Mouse (Mus musculus): ENCODE data around the gene Igsf21. TPM values are rescaled to one million over a fixed set of nuclear protein-coding genes. Genes with fewer than 3 reads are reported as not detected.

The Igsf21 gene
- polyA plus RNA-seq, 1 experiment from 2014 or later, result 0.20 TPM

DNA sequence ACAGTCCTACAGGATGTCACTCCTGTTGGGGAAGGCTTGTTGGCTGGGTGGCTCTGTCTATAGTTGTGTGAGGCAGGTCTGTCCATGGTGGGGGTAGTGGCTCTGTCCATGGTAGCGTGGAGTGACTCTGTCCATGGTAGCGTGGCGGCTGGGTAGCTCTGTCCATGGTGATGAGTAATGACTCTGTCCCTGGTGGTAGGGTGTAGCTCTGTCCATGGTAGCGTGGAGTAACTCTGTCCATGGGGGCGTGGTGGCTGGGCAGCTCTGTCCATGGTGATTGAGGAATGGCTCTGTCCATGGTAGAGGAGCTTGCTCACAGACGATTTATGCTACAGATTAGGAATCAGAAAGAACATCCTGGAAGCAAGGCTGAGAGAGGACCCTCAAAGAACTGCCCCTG lies 12.4 kb upstream of the Igsf21 start:
- no peaks in the 10 kb centered on the region; the same call in 1 of the 2 replicates for H3K9me3 ChIP-seq (replicated peaks; ENCODE audit: control insufficient read depth, low read length)
- no peak overlapping the region for H3K4me3 ChIP-seq (ENCODE audit: low read length)
- no peaks in the 10 kb centered on the region for H3K27me3 ChIP-seq (ENCODE audit: control insufficient read depth, insufficient read depth, low read length)
- no peak overlapping the region for H3K9ac ChIP-seq (ENCODE audit: low read length)
- no peak overlapping the region for H3K4me2 ChIP-seq (ENCODE audit: low read depth, low read length)
- WGBS, result 9% methylated on average over 6 of the region's 6 CpGs
- no peaks in the 10 kb centered on the region for H3K36me3 ChIP-seq (ENCODE audit: control insufficient read depth, insufficient read depth)
- no peak overlapping the region for H3K27ac ChIP-seq (ENCODE audit: low read length)
- ATAC-seq (replicated peaks; ENCODE audit: extremely low read depth, insufficient read depth, low FRiP score), result peak; percentile 89
- H3K4me1 ChIP-seq (ENCODE audit: control insufficient read depth, insufficient read depth, low read length), result no peaks in the 10 kb centered on the region

DNA sequence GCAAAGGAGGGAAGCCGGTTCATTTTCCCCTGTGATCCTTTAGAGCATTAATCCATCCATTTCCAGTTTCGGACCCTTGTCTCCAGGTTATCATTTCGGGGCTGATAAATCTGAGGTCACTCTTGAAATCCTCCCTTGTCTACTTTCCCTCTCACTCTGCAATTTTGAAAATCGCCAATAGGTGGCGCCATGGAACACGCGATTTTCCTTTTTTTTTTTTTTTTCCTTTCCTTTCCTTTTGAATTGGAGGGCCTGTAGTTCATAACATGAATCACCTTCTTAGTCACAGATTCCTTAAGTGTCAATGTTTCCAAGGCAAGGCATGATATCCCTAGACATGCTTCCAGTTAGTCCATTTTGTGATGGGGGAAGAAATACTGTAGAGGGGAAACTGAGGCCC lies 5.8 kb upstream of the Igsf21 start:
- H3K9me3 ChIP-seq (replicated peaks; ENCODE audit: control insufficient read depth, low read length), result no peaks in the 10 kb centered on the region
- peaks cover 31% of the 10 kb centered on the region for H3K27me3 ChIP-seq (ENCODE audit: control insufficient read depth, insufficient read depth, low read length)
- no peak for ATAC-seq (replicated peaks; ENCODE audit: extremely low read depth, insufficient read depth, low FRiP score)
- 12% methylated on average over 7 of the region's 7 CpGs for WGBS
- no peaks in the 10 kb centered on the region for H3K36me3 ChIP-seq (ENCODE audit: control insufficient read depth, insufficient read depth)
- H3K4me1 ChIP-seq (ENCODE audit: control insufficient read depth, insufficient read depth, low read length), result no peaks in the 10 kb centered on the region
- H3K4me3 ChIP-seq (ENCODE audit: low read length), result no peak overlapping the region
- H3K27ac ChIP-seq (ENCODE audit: low read length), result no peak overlapping the region
- H3K9ac ChIP-seq (ENCODE audit: low read length), result no peak overlapping the region
- no peak overlapping the region for H3K4me2 ChIP-seq (ENCODE audit: low read depth, low read length)

DNA sequence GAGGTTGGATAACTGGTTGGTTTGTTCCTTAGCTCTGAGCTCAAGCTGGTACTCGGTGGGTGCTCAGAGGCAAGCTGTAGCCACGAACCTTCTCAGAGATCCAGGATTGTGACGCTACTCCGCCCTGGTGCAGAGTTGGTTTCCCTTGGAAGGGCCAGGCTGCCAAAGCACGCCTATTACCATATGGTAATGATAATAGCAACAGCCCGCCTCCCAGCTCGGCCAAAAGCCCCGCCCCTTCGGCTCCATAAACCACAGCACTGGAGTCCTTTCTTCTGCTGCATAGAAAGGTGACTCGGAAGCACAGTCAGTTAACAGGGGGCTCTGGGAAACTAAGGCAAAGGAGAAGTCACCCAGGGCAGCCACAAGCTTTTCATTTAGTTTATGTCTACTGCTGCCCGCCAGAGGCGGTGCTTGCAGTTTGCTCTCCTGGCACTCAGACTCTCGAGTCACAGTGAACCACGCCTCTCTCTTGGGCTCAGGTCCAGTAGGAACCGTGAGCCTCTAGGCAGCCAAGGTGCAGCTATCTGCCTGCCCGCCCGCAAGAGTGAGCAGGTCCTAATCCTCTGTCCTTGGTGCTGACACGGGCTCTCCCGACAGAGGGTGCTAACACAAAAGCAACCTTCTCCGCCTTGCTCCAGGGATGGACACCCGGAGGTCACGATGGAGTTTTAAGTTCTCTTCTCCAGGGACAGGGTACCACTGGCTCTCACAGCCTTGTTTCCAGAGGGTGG lies 2.6 kb upstream of the Igsf21 start:
- H3K9me3 ChIP-seq (replicated peaks; ENCODE audit: control insufficient read depth, low read length), result no peaks in the 10 kb centered on the region

DNA sequence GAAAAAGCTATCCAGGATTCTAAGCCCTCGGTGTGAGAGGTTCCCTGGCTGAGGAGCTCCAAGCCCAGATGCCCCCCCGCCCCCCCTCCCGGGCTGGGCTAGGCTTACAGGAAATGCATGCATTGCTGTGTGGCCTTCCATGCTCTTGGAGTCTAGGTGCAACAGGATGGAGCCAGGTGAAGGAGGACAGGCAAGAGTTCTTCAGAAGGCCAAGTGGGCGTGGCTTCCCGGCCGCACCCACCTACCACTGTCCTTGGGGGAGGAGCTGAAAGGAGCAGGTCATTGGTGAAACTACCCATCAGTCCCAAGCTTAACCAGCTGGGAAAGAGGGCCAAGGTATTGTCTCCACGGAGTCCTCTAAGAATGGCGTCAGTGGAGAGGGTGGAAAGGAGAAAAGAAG lies 1.8 kb upstream of the Igsf21 start:
- Histone ChIP-seq H3K4me1 (ENCODE audit: control insufficient read depth, insufficient read depth, low read length) (0 out of 2 replicates have a peak, but pooled peaks cover 2% of the 10 kb centered on the region), H3K4me2 (ENCODE audit: low read depth, low read length) (no peak overlapping the region), H3K36me3 (ENCODE audit: control insufficient read depth, insufficient read depth) (no peaks in the 10 kb centered on the region), H3K27me3 (ENCODE audit: control insufficient read depth, insufficient read depth, low read length) (peaks cover 70% of the 10 kb centered on the region), H3K9ac (ENCODE audit: low read length) (no peak overlapping the region), H3K4me3 (ENCODE audit: low read length) (no peak overlapping the region), H3K9me3 (replicated peaks; ENCODE audit: control insufficient read depth, low read length) (no peaks in the 10 kb centered on the region), H3K27ac (ENCODE audit: low read length) (no peak overlapping the region)
- no peak for ATAC-seq (replicated peaks; ENCODE audit: extremely low read depth, insufficient read depth, low FRiP score)
- WGBS, result 5% methylated on average over 8 of the region's 8 CpGs

More for the DNA sequence above, 2.6 kb upstream of the Igsf21 start:
- WGBS, result 8% methylated on average over 22 of the region's 22 CpGs
- Histone ChIP-seq H3K9ac (ENCODE audit: low read length) (no peak overlapping the region), H3K27me3 (ENCODE audit: control insufficient read depth, insufficient read depth, low read length) (peaks cover 62% of the 10 kb centered on the region), H3K27ac (ENCODE audit: low read length) (no peak overlapping the region), H3K36me3 (ENCODE audit: control insufficient read depth, insufficient read depth) (no peaks in the 10 kb centered on the region), H3K4me1 (ENCODE audit: control insufficient read depth, insufficient read depth, low read length) (0 out of 2 replicates have a peak, but pooled peaks cover 2% of the 10 kb centered on the region), H3K4me3 (ENCODE audit: low read length) (no peak overlapping the region), H3K4me2 (ENCODE audit: low read depth, low read length) (no peak overlapping the region)
- no peak for ATAC-seq (replicated peaks; ENCODE audit: extremely low read depth, insufficient read depth, low FRiP score)

DNA sequence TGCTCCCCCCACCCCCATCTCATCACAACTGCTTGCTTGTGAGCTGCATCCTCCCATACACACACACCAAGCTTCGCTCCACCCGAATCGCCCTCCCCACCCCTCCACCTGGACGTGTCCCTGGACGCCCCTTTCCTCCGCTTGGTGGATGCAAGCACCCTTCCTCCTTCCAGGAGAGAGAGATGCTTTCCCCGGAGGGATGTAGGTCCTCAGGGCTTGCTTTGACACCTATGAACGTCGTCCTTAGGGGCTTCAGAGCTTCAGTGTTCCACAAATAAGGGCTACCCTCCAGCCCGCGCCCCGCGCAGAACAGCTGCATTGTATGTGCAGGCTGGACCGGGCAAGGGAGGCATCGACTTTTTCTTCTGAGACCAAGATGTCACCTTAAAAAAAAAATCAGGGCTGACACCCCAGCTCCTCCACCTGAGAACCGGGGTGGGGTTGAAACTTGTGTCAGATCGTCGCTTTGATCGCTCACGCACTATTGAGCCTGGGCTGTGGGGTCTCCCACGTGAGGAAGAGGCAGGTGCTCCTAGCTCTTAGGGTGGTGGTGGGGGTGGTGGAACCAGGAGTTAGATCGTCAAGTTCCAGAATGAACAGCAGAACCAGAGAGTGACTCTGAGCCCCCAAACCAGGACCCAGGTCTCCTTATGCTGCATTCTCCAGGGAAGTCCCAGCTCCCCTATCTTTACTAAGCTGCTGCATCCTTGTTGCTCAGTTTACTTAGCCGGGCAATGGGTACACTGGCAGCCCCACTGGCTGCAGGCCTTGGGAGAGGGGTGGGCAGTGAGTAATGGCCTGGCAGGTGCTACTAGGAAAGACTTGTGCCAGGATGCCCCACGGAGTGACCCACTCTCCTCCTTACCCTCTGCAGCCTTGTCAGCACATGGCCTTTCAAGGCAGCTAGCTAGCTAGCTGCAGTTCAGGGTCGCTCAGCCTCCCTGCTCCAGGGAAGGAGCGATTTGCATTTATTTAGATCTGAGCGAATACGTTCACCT lies 721 bp upstream of the Igsf21 start:
- no peak for ATAC-seq (replicated peaks; ENCODE audit: extremely low read depth, insufficient read depth, low FRiP score)
- no peak overlapping the region; the same call in 1 of the 2 replicates for H3K4me3 ChIP-seq (ENCODE audit: low read length)
- H3K4me1 ChIP-seq (ENCODE audit: control insufficient read depth, insufficient read depth, low read length), result 0 out of 2 replicates have a peak, but pooled peaks cover 2% of the 10 kb centered on the region
- 0 out of 2 replicates have a peak overlapping the region, but pooled peaks have one; percentile 36 for H3K4me2 ChIP-seq (ENCODE audit: low read depth, low read length)
- H3K27me3 ChIP-seq (ENCODE audit: control insufficient read depth, insufficient read depth, low read length), result peaks cover 81% of the 10 kb centered on the region
- H3K36me3 ChIP-seq (ENCODE audit: control insufficient read depth, insufficient read depth), result no peaks in the 10 kb centered on the region
- 9% methylated on average over 28 of the region's 28 CpGs for WGBS
- H3K9ac ChIP-seq (ENCODE audit: low read length), result no peak overlapping the region
- no peaks in the 10 kb centered on the region for H3K9me3 ChIP-seq (replicated peaks; ENCODE audit: control insufficient read depth, low read length)
- H3K27ac ChIP-seq (ENCODE audit: low read length), result no peak overlapping the region

DNA sequence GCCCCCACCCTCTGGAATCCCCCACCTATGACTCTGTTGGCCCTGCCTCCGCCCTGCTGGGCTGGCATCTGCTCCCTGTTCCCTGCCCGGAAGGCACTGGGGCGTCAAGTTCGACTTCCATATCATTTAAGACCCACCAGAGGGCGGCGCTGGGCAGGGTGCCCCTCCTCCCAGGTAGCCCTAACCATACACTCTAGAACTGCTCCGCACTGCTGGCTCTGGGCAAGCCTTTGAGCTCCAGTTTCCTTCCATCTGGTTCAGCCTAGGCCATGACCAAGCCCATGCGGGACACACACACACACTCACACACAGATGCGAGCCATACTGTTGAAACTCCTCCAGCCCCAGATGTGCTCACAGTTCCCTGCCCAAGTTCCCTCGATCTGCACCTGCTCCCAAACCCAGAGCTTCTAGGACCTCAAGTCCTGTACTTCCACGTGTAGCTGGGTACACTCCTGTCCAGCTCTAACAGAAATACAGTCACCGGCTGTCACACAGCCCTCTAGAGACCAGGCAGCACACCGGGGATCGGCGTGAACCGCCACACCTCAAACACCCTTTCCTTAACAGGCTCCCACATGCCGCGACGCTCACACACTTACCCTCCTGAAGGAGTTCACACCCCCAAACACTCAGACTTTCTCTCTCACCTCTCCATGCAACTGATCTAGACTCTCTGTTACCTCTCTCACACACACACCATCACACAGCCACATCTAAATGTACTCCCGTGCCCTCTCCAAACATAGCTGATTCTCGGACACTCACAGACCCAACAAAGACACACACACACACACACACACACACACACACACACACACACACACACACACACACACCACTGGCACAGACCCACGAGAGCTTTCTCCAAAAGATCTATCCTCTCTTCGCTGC lies 1.1 kb downstream of the Igsf21 start:
- peak overlapping the region; percentile 36; the same call in 1 of the 2 replicates for H3K4me2 ChIP-seq (ENCODE audit: low read depth, low read length)
- H3K27me3 ChIP-seq (ENCODE audit: control insufficient read depth, insufficient read depth, low read length), result peaks cover 87% of the 10 kb centered on the region
- H3K27ac ChIP-seq (ENCODE audit: low read length), result no peak overlapping the region
- 0 out of 2 replicates have a peak, but pooled peaks cover 2% of the 10 kb centered on the region for H3K4me1 ChIP-seq (ENCODE audit: control insufficient read depth, insufficient read depth, low read length)
- WGBS, result 6% methylated on average over 23 of the region's 23 CpGs
- no peak for ATAC-seq (replicated peaks; ENCODE audit: extremely low read depth, insufficient read depth, low FRiP score)
- H3K9me3 ChIP-seq (replicated peaks; ENCODE audit: control insufficient read depth, low read length), result no peaks in the 10 kb centered on the region
- no peak overlapping the region for H3K4me3 ChIP-seq (ENCODE audit: low read length)
- H3K9ac ChIP-seq (ENCODE audit: low read length), result no peak overlapping the region
- no peaks in the 10 kb centered on the region for H3K36me3 ChIP-seq (ENCODE audit: control insufficient read depth, insufficient read depth)

DNA sequence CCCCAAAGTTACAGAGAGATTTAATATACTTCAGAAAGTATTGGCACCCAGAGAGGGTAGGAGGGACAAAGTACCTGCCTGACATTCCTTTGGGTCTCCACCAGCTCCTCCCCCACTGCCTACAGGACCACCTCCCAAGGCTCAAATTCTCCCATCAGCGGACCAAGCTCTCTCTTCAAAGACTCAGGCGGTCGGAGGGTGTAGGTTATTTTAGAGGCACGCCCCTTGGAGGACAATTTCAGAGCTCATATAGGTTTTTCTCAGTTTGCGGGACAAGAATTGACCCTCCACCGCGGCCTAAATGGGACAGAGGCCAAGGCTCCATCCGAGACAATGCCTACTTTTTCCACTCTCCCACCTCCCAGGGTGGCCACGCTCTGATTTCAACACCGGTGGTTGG lies 1.7 kb downstream of the Igsf21 start:
- no peaks in the 10 kb centered on the region for H3K9me3 ChIP-seq (replicated peaks; ENCODE audit: control insufficient read depth, low read length)
- 3% methylated on average over 10 of the region's 10 CpGs for WGBS

DNA sequence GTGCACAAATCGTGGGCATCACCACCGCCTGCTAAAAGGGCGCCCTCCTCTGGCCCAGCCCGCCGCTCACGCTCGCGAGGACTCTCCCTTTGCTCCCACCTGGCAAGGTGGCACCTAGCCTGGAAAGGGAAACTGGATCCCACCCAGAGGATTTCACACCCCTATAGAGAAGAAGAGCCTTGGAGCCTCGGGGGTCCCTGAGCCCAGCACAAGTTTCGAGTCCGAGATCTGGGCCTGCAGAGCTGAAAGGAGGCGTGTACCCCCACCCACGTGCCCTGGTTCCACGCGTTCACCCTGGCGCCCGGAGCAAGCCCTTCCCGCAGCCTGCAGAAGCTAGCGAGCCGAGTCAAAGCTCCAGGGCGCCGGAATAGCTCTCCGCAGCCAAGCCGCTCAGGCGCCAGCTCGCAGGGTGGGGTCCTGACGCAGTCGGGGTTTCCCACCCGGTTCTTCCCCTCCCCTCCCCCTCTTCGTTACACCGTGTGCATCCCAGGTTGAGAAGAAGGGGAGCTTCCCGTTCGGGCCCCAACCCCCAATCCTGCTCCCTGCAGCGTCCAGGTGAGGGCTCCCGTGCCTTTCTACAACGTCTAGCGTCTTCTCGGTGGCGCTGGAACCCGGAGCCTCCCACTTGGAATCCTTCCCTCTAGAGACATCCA lies 2.3 kb downstream of the Igsf21 start:
- no peaks in the 10 kb centered on the region for H3K9me3 ChIP-seq (replicated peaks; ENCODE audit: control insufficient read depth, low read length)
- no peak overlapping the region for H3K27ac ChIP-seq (ENCODE audit: low read length)
- H3K36me3 ChIP-seq (ENCODE audit: control insufficient read depth, insufficient read depth), result no peaks in the 10 kb centered on the region
- H3K9ac ChIP-seq (ENCODE audit: low read length), result no peak overlapping the region
- 0 out of 2 replicates have a peak, but pooled peaks cover 2% of the 10 kb centered on the region for H3K4me1 ChIP-seq (ENCODE audit: control insufficient read depth, insufficient read depth, low read length)
- no peak overlapping the region for H3K4me3 ChIP-seq (ENCODE audit: low read length)
- no peak overlapping the region for H3K4me2 ChIP-seq (ENCODE audit: low read depth, low read length)
- no peak for ATAC-seq (replicated peaks; ENCODE audit: extremely low read depth, insufficient read depth, low FRiP score)
- peaks cover 76% of the 10 kb centered on the region for H3K27me3 ChIP-seq (ENCODE audit: control insufficient read depth, insufficient read depth, low read length)
- 4% methylated on average over 40 of the region's 40 CpGs for WGBS

More for the DNA sequence above, 1.7 kb downstream of the Igsf21 start:
- Histone ChIP-seq H3K27ac (ENCODE audit: low read length) (no peak overlapping the region), H3K4me2 (ENCODE audit: low read depth, low read length) (no peak overlapping the region), H3K36me3 (ENCODE audit: control insufficient read depth, insufficient read depth) (no peaks in the 10 kb centered on the region), H3K27me3 (ENCODE audit: control insufficient read depth, insufficient read depth, low read length) (peaks cover 82% of the 10 kb centered on the region), H3K4me3 (ENCODE audit: low read length) (no peak overlapping the region), H3K9ac (ENCODE audit: low read length) (no peak overlapping the region), H3K4me1 (ENCODE audit: control insufficient read depth, insufficient read depth, low read length) (0 out of 2 replicates have a peak, but pooled peaks cover 2% of the 10 kb centered on the region)
- no peak for ATAC-seq (replicated peaks; ENCODE audit: extremely low read depth, insufficient read depth, low FRiP score)

Data from heart, embryonic 16.5 days (tissue).